Mouse (Mus musculus) liver, embryonic 16.5 days (tissue): Measurements from ENCODE around the gene Bcl2l13. TPM values are rescaled to one million over a fixed set of nuclear protein-coding genes. Genes with fewer than 3 reads are reported as not detected.
A peak's percentile ranks its signal among the peaks of the same experiment; 100 is the strongest.

ENCODE experiments used
- ATAC-seq: fragments of 200-750 bp; cut with Nextera tagmentation; 2 replicates; pipeline ENCODE4 v1.8.0; 2017; ENCODE audit warnings: low read depth, mild to moderate bottlenecking, moderate number of reproducible peaks, moderate library complexity
- H3K27ac ChIP-seq: fragments of 300-500 bp; sonication (generic); 2 replicates; pipeline ENCODE4 v1.5.1; 2014; ENCODE audit warnings: mild to moderate bottlenecking, low read length
- H3K27me3 ChIP-seq: fragments of 300-500 bp; sonication (generic); 2 replicates; pipeline ENCODE4 v1.6.1; 2014; ENCODE audit warnings: low read depth, low read length, mixed read lengths; ENCODE audit not compliant: control insufficient read depth, insufficient read depth
- H3K36me3 ChIP-seq: fragments of 300-500 bp; sonication (generic); 2 replicates; pipeline ENCODE4 v1.6.1; 2014; ENCODE audit warnings: mild to moderate bottlenecking; ENCODE audit not compliant: control insufficient read depth, insufficient read depth
- H3K4me1 ChIP-seq: fragments of 300-500 bp; sonication (generic); 2 replicates; pipeline ENCODE4 v1.6.1; 2014; ENCODE audit warnings: low read depth, low read length, mixed read lengths; ENCODE audit not compliant: control insufficient read depth
- H3K4me2 ChIP-seq: fragments of 300-500 bp; sonication (generic); 2 replicates; pipeline ENCODE4 v1.6.1; 2014; ENCODE audit warnings: low read depth, low read length, mixed read lengths
- H3K4me3 ChIP-seq: fragments of 300-500 bp; sonication (generic); 2 replicates; pipeline ENCODE4 v1.5.1; 2014; ENCODE audit warnings: low read depth, mild to moderate bottlenecking, low read length
- H3K9ac ChIP-seq: fragments of 300-500 bp; sonication (generic); 2 replicates; pipeline ENCODE4 v1.6.1; 2014; ENCODE audit warnings: low read depth, low read length
- H3K9me3 ChIP-seq: fragments of 300-500 bp; sonication (generic); replicated peaks from 2 replicates; pipeline ENCODE4 v1.6.1; 2016; ENCODE audit warnings: low read length; ENCODE audit not compliant: control insufficient read depth
- WGBS: fragments of 180-500 bp; shearing (Covaris S2); extraction: QIAGEN DNeasy Blood & Tissue Kit; methylation state at CpG from one replicate; pipeline ENCODE4 v1.1.7; 2014; ENCODE audit not compliant: insufficient replicate concordance; 5-methylcytosine and 5-hydroxymethylcytosine counted together
- polyA plus RNA-seq: library from polyadenylated mRNA; unstranded; fragments of >200 nt; fragmentation: Nextera tagmentation; extraction: Ambion mirVana; gene quantifications from 2 replicates; pipeline ENCODE4 v1.2.1, GENCODE M21; 2015

Bcl2l13 gene
- polyA plus RNA-seq, 1 experiment from 2014 or later = 34.7 TPM

- Histone ChIP-seq H3K9me3 (no peaks in the 10 kb centered on the region), H3K27me3 (no peaks in the 10 kb centered on the region), H3K4me1 (peaks cover 27% of the 10 kb centered on the region), H3K36me3 (peaks cover 21% of the 10 kb centered on the region), H3K9ac (peak within 1 kb of the TSS; percentile 94), H3K27ac (peak within 1 kb of the TSS; percentile 98), H3K4me3 (peak within 1 kb of the TSS; percentile 98), H3K4me2 (peak within 1 kb of the TSS; percentile 72)
- ATAC-seq = peak; percentile 91
- WGBS = under 1% methylated on average over 41 of the region's 41 CpGs
Observed at GRCm38 (mm10) chr6:120822307-120822928, 13.6 kb upstream of the Bcl2l13 start, which contains the start of gene Atp6v1e1. Gene Atp6v1e1 (minus strand): TSS chr6:120822793.

- ATAC-seq = peak; percentile 26; the same call in 1 of the 2 replicates
Observed at GRCm38 (mm10) chr6:120822937-120823614, 12.9 kb upstream of the Bcl2l13 start.

GRCm38 (mm10) chr6:120830056-120830455 is 6.0 kb upstream of the Bcl2l13 start:
- H3K4me1 ChIP-seq = peaks cover 50% of the 10 kb centered on the region
- H3K4me2 ChIP-seq = peak overlapping the region; percentile 56; the same call in 1 of the 2 replicates
- H3K9ac ChIP-seq = 0 out of 2 replicates have a peak overlapping the region, but pooled peaks have one; percentile 15
- no peaks in the 10 kb centered on the region for H3K9me3 ChIP-seq
- H3K4me3 ChIP-seq = no peak overlapping the region
- 6% methylated on average over 1 of the region's 1 CpGs for WGBS
- peak overlapping the region; percentile 99 for H3K27ac ChIP-seq
- ATAC-seq = peak; percentile 75
- no peaks in the 10 kb centered on the region for H3K27me3 ChIP-seq
- no peaks in the 10 kb centered on the region for H3K36me3 ChIP-seq

More at GRCm38 (mm10) chr6:120822937-120823614, 12.9 kb upstream of the Bcl2l13 start:
- H3K4me1 ChIP-seq = peaks cover 27% of the 10 kb centered on the region
- peaks cover 14% of the 10 kb centered on the region for H3K36me3 ChIP-seq
- peak overlapping the region; percentile 72 for H3K4me2 ChIP-seq
- H3K27me3 ChIP-seq = no peaks in the 10 kb centered on the region
- peak overlapping the region; percentile 53; the same call in 1 of the 2 replicates for H3K9ac ChIP-seq
- WGBS = 44% methylated on average over 10 of the region's 10 CpGs
- H3K27ac ChIP-seq = peak overlapping the region; percentile 98
- H3K4me3 ChIP-seq = peak overlapping the region; percentile 98
- no peaks in the 10 kb centered on the region for H3K9me3 ChIP-seq

- Histone ChIP-seq H3K9me3 (no peaks in the 10 kb centered on the region), H3K27ac (peak overlapping the region; percentile 99), H3K36me3 (no peaks in the 10 kb centered on the region), H3K4me2 (peak overlapping the region; percentile 56), H3K4me1 (peaks cover 55% of the 10 kb centered on the region), H3K27me3 (no peaks in the 10 kb centered on the region), H3K9ac (peak overlapping the region; percentile 60), H3K4me3 (no peak overlapping the region)
- 16% methylated on average over 4 of the region's 4 CpGs for WGBS
- peak; percentile 66 for ATAC-seq
Observed at GRCm38 (mm10) chr6:120830866-120831608, 5.0 kb upstream of the Bcl2l13 start.

GRCm38 (mm10) chr6:120832097-120832496 is 3.9 kb upstream of the Bcl2l13 start:
- Histone ChIP-seq H3K9ac (peak overlapping the region; percentile 60), H3K36me3 (no peaks in the 10 kb centered on the region), H3K4me3 (peak overlapping the region; percentile 12; the same call in 1 of the 2 replicates), H3K4me2 (peak overlapping the region; percentile 56), H3K4me1 (peaks cover 55% of the 10 kb centered on the region), H3K27ac (peak overlapping the region; percentile 99), H3K27me3 (no peaks in the 10 kb centered on the region), H3K9me3 (no peaks in the 10 kb centered on the region)
- peak; percentile 62 for ATAC-seq
- WGBS = 27% methylated on average over 4 of the region's 4 CpGs

GRCm38 (mm10) chr6:120834766-120835321 is 1.2 kb upstream of the Bcl2l13 start:
- Histone ChIP-seq H3K4me1 (peaks cover 53% of the 10 kb centered on the region), H3K9me3 (no peaks in the 10 kb centered on the region), H3K4me3 (no peak overlapping the region), H3K27me3 (no peaks in the 10 kb centered on the region), H3K9ac (peak overlapping the region; percentile 19; the same call in 1 of the 2 replicates), H3K4me2 (peak overlapping the region; percentile 85), H3K36me3 (peaks cover 4% of the 10 kb centered on the region; the same call in 1 of the 2 replicates), H3K27ac (peak overlapping the region; percentile 99)
- no peak for ATAC-seq
- WGBS = 25% methylated on average over 4 of the region's 4 CpGs

- peak overlapping the region; percentile 99 for H3K9ac ChIP-seq
- H3K4me1 ChIP-seq = peaks cover 44% of the 10 kb centered on the region
- peaks cover 6% of the 10 kb centered on the region; the same call in 1 of the 2 replicates for H3K36me3 ChIP-seq
- H3K4me2 ChIP-seq = peak overlapping the region; percentile 85
- H3K4me3 ChIP-seq = peak overlapping the region; percentile 94
- H3K27ac ChIP-seq = peak overlapping the region; percentile 99
- H3K27me3 ChIP-seq = no peaks in the 10 kb centered on the region
- no peaks in the 10 kb centered on the region for H3K9me3 ChIP-seq
- peak; percentile 38 for ATAC-seq
- under 1% methylated on average over 37 of the region's 37 CpGs for WGBS
Observed at GRCm38 (mm10) chr6:120836389-120837151, 558 bp downstream of the Bcl2l13 start.

GRCm38 (mm10) chr6:120837152-120837530 is 1.1 kb downstream of the Bcl2l13 start:
- peak overlapping the region; percentile 85 for H3K4me2 ChIP-seq
- ATAC-seq = no peak
- H3K9ac ChIP-seq = peak overlapping the region; percentile 99
- WGBS = 50% methylated on average over 1 of the region's 1 CpGs
- peak overlapping the region; percentile 94 for H3K4me3 ChIP-seq
- H3K4me1 ChIP-seq = peaks cover 43% of the 10 kb centered on the region
- H3K27ac ChIP-seq = peak overlapping the region; percentile 99
- H3K9me3 ChIP-seq = no peaks in the 10 kb centered on the region
- no peaks in the 10 kb centered on the region for H3K27me3 ChIP-seq
- H3K36me3 ChIP-seq = peaks cover 6% of the 10 kb centered on the region; the same call in 1 of the 2 replicates
